Mouse (Mus musculus) heart, embryonic 13.5 days (tissue): Measurements from ENCODE around the gene Itga9. TPM values are rescaled to one million over a fixed set of nuclear protein-coding genes. Genes with fewer than 3 reads are reported as not detected.

Source experiments
- ATAC-seq: fragments of 200-750 bp; cut with Nextera tagmentation; 2 replicates; pipeline ENCODE4 v1.8.0; 2017; ENCODE audit warnings: moderate TSS enrichment; ENCODE audit not compliant: insufficient number of reproducible peaks, low FRiP score, low TSS enrichment; ENCODE audit errors: extremely low read depth
- H3K27ac ChIP-seq: fragments of 300-500 bp; sonication (generic); replicated peaks from 2 replicates; pipeline ENCODE4 v1.5.1; 2015; ENCODE audit warnings: moderate library complexity, mild to moderate bottlenecking, inconsistent platforms
- H3K27me3 ChIP-seq: fragments of 300-500 bp; sonication (generic); replicated peaks from 2 replicates; pipeline ENCODE4 v1.6.1; 2015; ENCODE audit warnings: mild to moderate bottlenecking, inconsistent platforms
- H3K36me3 ChIP-seq: fragments of 300-500 bp; sonication (generic); 2 replicates; pipeline ENCODE4 v1.6.1; 2015; ENCODE audit warnings: mild to moderate bottlenecking, inconsistent platforms
- H3K4me1 ChIP-seq: fragments of 300-500 bp; sonication (generic); 2 replicates; pipeline ENCODE4 v1.6.1; 2015; ENCODE audit warnings: inconsistent platforms
- H3K4me2 ChIP-seq: fragments of 300-500 bp; sonication (generic); 2 replicates; pipeline ENCODE4 v1.6.1; 2015; ENCODE audit warnings: inconsistent platforms, mild to moderate bottlenecking, moderate library complexity
- H3K4me3 ChIP-seq: fragments of 300-500 bp; sonication (generic); 2 replicates; pipeline ENCODE4 v1.5.1; 2015; ENCODE audit warnings: moderate library complexity, mild to moderate bottlenecking, inconsistent platforms
- H3K9ac ChIP-seq: fragments of 300-500 bp; sonication (generic); 2 replicates; pipeline ENCODE4 v1.6.1; 2015; ENCODE audit warnings: inconsistent platforms, mild to moderate bottlenecking, moderate library complexity
- H3K9me3 ChIP-seq: fragments of 300-500 bp; sonication (generic); 2 replicates; pipeline ENCODE4 v1.6.1; 2016; ENCODE audit warnings: inconsistent platforms
- WGBS: fragments of 180-500 bp; shearing (Covaris S2); methylation state at CpG from one replicate; pipeline ENCODE4 v1.1.7; 2015; ENCODE audit warnings: mixed read lengths; 5-methylcytosine and 5-hydroxymethylcytosine counted together
- polyA plus RNA-seq: library from polyadenylated mRNA; unstranded; fragments of >200 nt; fragmentation: Nextera tagmentation; extraction: Ambion mirVana; gene quantifications from 2 replicates; pipeline ENCODE4 v1.2.1, GENCODE M21; 2015

The Itga9 gene
- polyA plus RNA-seq, 1 experiment from 2014 or later = 6.5 TPM

- ATAC-seq = no peak
- no peak overlapping the region for H3K4me2 ChIP-seq
- 88% methylated on average over 2 of the region's 2 CpGs for WGBS
These were observed 170.5 kb downstream of the Itga9 start for GRCm38 (mm10) chr9:118776880-118777438.

GRCm38 (mm10) chr9:118778596-118778995 lies 172.1 kb downstream of the Itga9 start:
- no peak for ATAC-seq
- no peak overlapping the region for H3K4me2 ChIP-seq
- H3K9me3 ChIP-seq = no peaks in the 10 kb centered on the region
- no peak overlapping the region for H3K27ac ChIP-seq
- H3K9ac ChIP-seq = no peak overlapping the region
- no peak overlapping the region for H3K4me3 ChIP-seq
- WGBS = 42% methylated on average over 2 of the region's 2 CpGs
- no peaks in the 10 kb centered on the region for H3K27me3 ChIP-seq
- peaks cover 17% of the 10 kb centered on the region; the same call in 1 of the 2 replicates for H3K36me3 ChIP-seq
- H3K4me1 ChIP-seq = peaks cover 8% of the 10 kb centered on the region; the same call in 1 of the 2 replicates

More at GRCm38 (mm10) chr9:118776880-118777438, 170.5 kb downstream of the Itga9 start:
- no peak overlapping the region for H3K4me3 ChIP-seq
- H3K9ac ChIP-seq = no peak overlapping the region
- no peak overlapping the region for H3K27ac ChIP-seq
- H3K9me3 ChIP-seq = no peaks in the 10 kb centered on the region
- peaks cover 8% of the 10 kb centered on the region; the same call in 1 of the 2 replicates for H3K4me1 ChIP-seq
- no peaks in the 10 kb centered on the region for H3K27me3 ChIP-seq
- H3K36me3 ChIP-seq = peaks cover 18% of the 10 kb centered on the region; the same call in 1 of the 2 replicates

- no peaks in the 10 kb centered on the region for H3K27me3 ChIP-seq
- H3K27ac ChIP-seq = 0 out of 2 replicates have a peak overlapping the region, but pooled peaks have one; percentile 15
- no peak overlapping the region for H3K9ac ChIP-seq
- no peaks in the 10 kb centered on the region for H3K9me3 ChIP-seq
- 63% methylated on average over 4 of the region's 4 CpGs for WGBS
- H3K36me3 ChIP-seq = peaks cover 13% of the 10 kb centered on the region; the same call in 1 of the 2 replicates
- 0 out of 2 replicates have a peak, but pooled peaks cover 10% of the 10 kb centered on the region for H3K4me1 ChIP-seq
- H3K4me2 ChIP-seq = no peak overlapping the region
- ATAC-seq = no peak
- no peak overlapping the region for H3K4me3 ChIP-seq
These were observed 178.1 kb downstream of the Itga9 start for GRCm38 (mm10) chr9:118784621-118785020.

GRCm38 (mm10) chr9:118785816-118786215 lies 179.3 kb downstream of the Itga9 start:
- Histone ChIP-seq H3K9me3 (no peaks in the 10 kb centered on the region), H3K27me3 (no peaks in the 10 kb centered on the region), H3K4me2 (no peak overlapping the region), H3K4me3 (no peak overlapping the region), H3K36me3 (peaks cover 5% of the 10 kb centered on the region; the same call in 1 of the 2 replicates), H3K9ac (no peak overlapping the region), H3K27ac (no peak overlapping the region), H3K4me1 (0 out of 2 replicates have a peak, but pooled peaks cover 10% of the 10 kb centered on the region)
- 79% methylated on average over 6 of the region's 6 CpGs for WGBS
- no peak for ATAC-seq

GRCm38 (mm10) chr9:118788869-118789281 lies 182.4 kb downstream of the Itga9 start:
- WGBS = 49% methylated on average over 10 of the region's 10 CpGs

GRCm38 (mm10) chr9:118791231-118791630 lies 184.7 kb downstream of the Itga9 start:
- WGBS = 76% methylated on average over 3 of the region's 3 CpGs
- H3K4me1 ChIP-seq = peaks cover 16% of the 10 kb centered on the region; the same call in 1 of the 2 replicates
- H3K4me2 ChIP-seq = no peak overlapping the region
- H3K9ac ChIP-seq = no peak overlapping the region
- H3K4me3 ChIP-seq = no peak overlapping the region
- no peaks in the 10 kb centered on the region; the same call in 1 of the 2 replicates for H3K36me3 ChIP-seq
- H3K27ac ChIP-seq = no peak overlapping the region
- ATAC-seq = no peak
- H3K9me3 ChIP-seq = no peaks in the 10 kb centered on the region
- H3K27me3 ChIP-seq = no peaks in the 10 kb centered on the region

More at GRCm38 (mm10) chr9:118788869-118789281, 182.4 kb downstream of the Itga9 start:
- H3K36me3 ChIP-seq = no peaks in the 10 kb centered on the region; the same call in 1 of the 2 replicates
- H3K27ac ChIP-seq = no peak overlapping the region
- H3K4me1 ChIP-seq = 0 out of 2 replicates have a peak, but pooled peaks cover 10% of the 10 kb centered on the region
- H3K9me3 ChIP-seq = no peaks in the 10 kb centered on the region
- H3K9ac ChIP-seq = no peak overlapping the region
- no peak overlapping the region for H3K4me3 ChIP-seq
- ATAC-seq = no peak
- H3K27me3 ChIP-seq = no peaks in the 10 kb centered on the region
- no peak overlapping the region for H3K4me2 ChIP-seq

GRCm38 (mm10) chr9:118793151-118793785 lies 186.8 kb downstream of the Itga9 start:
- Histone ChIP-seq H3K9ac (no peak overlapping the region), H3K27me3 (no peaks in the 10 kb centered on the region), H3K9me3 (no peaks in the 10 kb centered on the region), H3K4me3 (no peak overlapping the region), H3K4me1 (peaks cover 16% of the 10 kb centered on the region; the same call in 1 of the 2 replicates), H3K4me2 (no peak overlapping the region), H3K27ac (no peak overlapping the region), H3K36me3 (no peaks in the 10 kb centered on the region; the same call in 1 of the 2 replicates)
- WGBS = 66% methylated on average over 13 of the region's 21 CpGs
- no peak for ATAC-seq

GRCm38 (mm10) chr9:118794668-118795067 lies 188.2 kb downstream of the Itga9 start:
- Histone ChIP-seq H3K9ac (no peak overlapping the region), H3K27ac (no peak overlapping the region), H3K4me2 (no peak overlapping the region), H3K36me3 (no peaks in the 10 kb centered on the region; the same call in 1 of the 2 replicates), H3K4me3 (no peak overlapping the region), H3K4me1 (peaks cover 10% of the 10 kb centered on the region; the same call in 1 of the 2 replicates), H3K27me3 (no peaks in the 10 kb centered on the region), H3K9me3 (no peaks in the 10 kb centered on the region)
- 39% methylated on average over 2 of the region's 2 CpGs for WGBS
- ATAC-seq = no peak

- 60% methylated on average over 4 of the region's 4 CpGs for WGBS
- no peak for ATAC-seq
- H3K4me2 ChIP-seq = no peak overlapping the region
- H3K9ac ChIP-seq = no peak overlapping the region
- no peaks in the 10 kb centered on the region for H3K9me3 ChIP-seq
- H3K27ac ChIP-seq = no peak overlapping the region
- H3K4me1 ChIP-seq = peaks cover 10% of the 10 kb centered on the region; the same call in 1 of the 2 replicates
- H3K27me3 ChIP-seq = no peaks in the 10 kb centered on the region
- no peak overlapping the region for H3K4me3 ChIP-seq
- no peaks in the 10 kb centered on the region; the same call in 1 of the 2 replicates for H3K36me3 ChIP-seq
These were observed 188.8 kb downstream of the Itga9 start for GRCm38 (mm10) chr9:118795304-118795703.

- WGBS = 72% methylated on average over 7 of the region's 7 CpGs
- Histone ChIP-seq H3K4me2 (no peak overlapping the region), H3K9ac (0 out of 2 replicates have a peak overlapping the region, but pooled peaks have one; percentile 5), H3K36me3 (peaks cover 4% of the 10 kb centered on the region; the same call in 1 of the 2 replicates), H3K27ac (no peak overlapping the region), H3K4me3 (no peak overlapping the region), H3K27me3 (no peaks in the 10 kb centered on the region), H3K9me3 (no peaks in the 10 kb centered on the region), H3K4me1 (peaks cover 12% of the 10 kb centered on the region)
- ATAC-seq = no peak
These were observed 192.6 kb downstream of the Itga9 start for GRCm38 (mm10) chr9:118799105-118799504.

GRCm38 (mm10) chr9:118801176-118801909 lies 194.9 kb downstream of the Itga9 start:
- WGBS = 68% methylated on average over 15 of the region's 15 CpGs
- no peak for ATAC-seq
- no peak overlapping the region for H3K4me3 ChIP-seq
- peak overlapping the region; percentile 20; the same call in 1 of the 2 replicates for H3K27ac ChIP-seq
- no peaks in the 10 kb centered on the region for H3K9me3 ChIP-seq
- peaks cover 4% of the 10 kb centered on the region; the same call in 1 of the 2 replicates for H3K36me3 ChIP-seq
- no peak overlapping the region for H3K4me2 ChIP-seq
- H3K27me3 ChIP-seq = no peaks in the 10 kb centered on the region
- H3K9ac ChIP-seq = no peak overlapping the region
- peaks cover 11% of the 10 kb centered on the region for H3K4me1 ChIP-seq
